Mouse (Mus musculus) lung, embryonic 16.5 days (tissue): ENCODE measurements at regions not wholly inside any gene's neighbourhood (a gene's known extent, or its start where the extent isn't known, plus 50 kb on each side); places are given as distances from the start of the nearest gene placed in this dataset.

Experiments
- ATAC-seq: fragments of 200-750 bp; cut with Nextera tagmentation; 2 replicates; pipeline ENCODE4 v1.8.0; 2017; ENCODE audit warnings: low read depth, mild to moderate bottlenecking, moderate library complexity
- H3K27ac ChIP-seq: fragments of 300-500 bp; sonication (generic); 2 replicates; pipeline ENCODE4 v1.5.1; 2014; ENCODE audit warnings: mild to moderate bottlenecking, control low read depth, low read length
- H3K27me3 ChIP-seq: fragments of 300-500 bp; sonication (generic); 2 replicates; pipeline ENCODE4 v1.6.1; 2014; ENCODE audit warnings: low read depth, low read length, mixed read lengths; ENCODE audit not compliant: control insufficient read depth, insufficient read depth
- H3K36me3 ChIP-seq: fragments of 300-500 bp; sonication (generic); 2 replicates; pipeline ENCODE4 v1.6.1; 2014; ENCODE audit warnings: low read length; ENCODE audit not compliant: control insufficient read depth, insufficient read depth
- H3K4me1 ChIP-seq: fragments of 300-500 bp; sonication (generic); replicated peaks from 2 replicates; pipeline ENCODE4 v1.6.1; 2014; ENCODE audit warnings: low read length, mixed read lengths; ENCODE audit not compliant: control insufficient read depth, insufficient read depth
- H3K4me2 ChIP-seq: fragments of 300-500 bp; sonication (generic); 2 replicates; pipeline ENCODE4 v1.6.1; 2014; ENCODE audit warnings: low read depth, low read length, control low read depth
- H3K4me3 ChIP-seq: fragments of 300-500 bp; sonication (generic); 2 replicates; pipeline ENCODE4 v1.5.1; 2014; ENCODE audit warnings: mild to moderate bottlenecking, low read length, control low read depth
- H3K9ac ChIP-seq: fragments of 300-500 bp; sonication (generic); 2 replicates; pipeline ENCODE4 v1.6.1; 2014; ENCODE audit warnings: low read length, control low read depth
- H3K9me3 ChIP-seq: fragments of 300-500 bp; sonication (generic); 2 replicates; pipeline ENCODE4 v1.6.1; 2016; ENCODE audit warnings: low read length; ENCODE audit not compliant: control insufficient read depth
- WGBS: fragments of 180-500 bp; shearing (Covaris S2); extraction: QIAGEN DNeasy Blood & Tissue Kit; methylation state at CpG from one replicate; pipeline ENCODE4 v1.1.7; 2014; 5-methylcytosine and 5-hydroxymethylcytosine counted together

- H3K36me3 ChIP-seq, result no peaks in the 10 kb centered on the region
- H3K4me2 ChIP-seq, result no peak overlapping the region
- no peak for ATAC-seq
- WGBS, result 77% methylated on average over 2 of the region's 2 CpGs
- H3K27me3 ChIP-seq, result no peaks in the 10 kb centered on the region
- no peak overlapping the region for H3K4me3 ChIP-seq
- peaks cover 40% of the 10 kb centered on the region for H3K4me1 ChIP-seq
- H3K9me3 ChIP-seq, result no peaks in the 10 kb centered on the region
- H3K27ac ChIP-seq, result no peak overlapping the region
- no peak overlapping the region for H3K9ac ChIP-seq
Observed at GRCm38 (mm10) chr14:76816666-76817065, 219.9 kb upstream of the Ccdc122 start.

- Histone ChIP-seq H3K4me2 (no peak overlapping the region), H3K9me3 (peaks cover 3% of the 10 kb centered on the region; the same call in 1 of the 2 replicates), H3K27me3 (no peaks in the 10 kb centered on the region), H3K27ac (no peak overlapping the region), H3K4me1 (peaks cover 15% of the 10 kb centered on the region), H3K4me3 (no peak overlapping the region), H3K9ac (no peak overlapping the region), H3K36me3 (no peaks in the 10 kb centered on the region)
- no peak for ATAC-seq
- 53% methylated on average over 14 of the region's 14 CpGs for WGBS
Observed at GRCm38 (mm10) chr14:76812155-76812875, 224.3 kb upstream of the Ccdc122 start.

- Histone ChIP-seq H3K4me2 (peak overlapping the region; percentile 18), H3K9ac (0 out of 2 replicates have a peak overlapping the region, but pooled peaks have one; percentile 17), H3K36me3 (no peaks in the 10 kb centered on the region), H3K4me3 (no peak overlapping the region), H3K9me3 (peaks cover 8% of the 10 kb centered on the region), H3K27ac (peak overlapping the region; percentile 65), H3K4me1 (peaks cover 13% of the 10 kb centered on the region), H3K27me3 (no peaks in the 10 kb centered on the region)
- ATAC-seq, result peak; percentile 93
- 16% methylated on average over 21 of the region's 21 CpGs for WGBS
Observed at GRCm38 (mm10) chr14:76810697-76811589, 225.6 kb upstream of the Ccdc122 start.

- H3K27ac ChIP-seq, result no peak overlapping the region
- peaks cover 8% of the 10 kb centered on the region for H3K9me3 ChIP-seq
- H3K4me3 ChIP-seq, result no peak overlapping the region
- no peak overlapping the region for H3K9ac ChIP-seq
- no peak for ATAC-seq
- H3K4me2 ChIP-seq, result no peak overlapping the region
- H3K36me3 ChIP-seq, result no peaks in the 10 kb centered on the region
- 92% methylated on average over 3 of the region's 3 CpGs for WGBS
- H3K27me3 ChIP-seq, result no peaks in the 10 kb centered on the region
- peaks cover 18% of the 10 kb centered on the region for H3K4me1 ChIP-seq
Observed at GRCm38 (mm10) chr14:76810041-76810440, 226.5 kb upstream of the Ccdc122 start.

GRCm38 (mm10) chr14:76809411-76809810, 227.2 kb upstream of the Ccdc122 start:
- Histone ChIP-seq H3K9ac (no peak overlapping the region), H3K4me1 (peaks cover 25% of the 10 kb centered on the region), H3K27ac (no peak overlapping the region), H3K27me3 (no peaks in the 10 kb centered on the region), H3K36me3 (no peaks in the 10 kb centered on the region), H3K4me3 (no peak overlapping the region), H3K9me3 (peaks cover 8% of the 10 kb centered on the region), H3K4me2 (no peak overlapping the region)
- ATAC-seq, result no peak
- 94% methylated on average over 7 of the region's 7 CpGs for WGBS

GRCm38 (mm10) chr14:76805151-76805785, 231.3 kb upstream of the Ccdc122 start:
- Histone ChIP-seq H3K9me3 (peaks cover 8% of the 10 kb centered on the region), H3K9ac (no peak overlapping the region), H3K4me3 (no peak overlapping the region), H3K27me3 (no peaks in the 10 kb centered on the region), H3K36me3 (no peaks in the 10 kb centered on the region), H3K4me1 (peaks cover 18% of the 10 kb centered on the region), H3K4me2 (no peak overlapping the region), H3K27ac (peak overlapping the region; percentile 75)
- ATAC-seq, result peak; percentile 30; the same call in 1 of the 2 replicates
- 28% methylated on average over 13 of the region's 13 CpGs for WGBS

- no peak overlapping the region for H3K9ac ChIP-seq
- H3K27me3 ChIP-seq, result no peaks in the 10 kb centered on the region
- ATAC-seq, result peak; percentile 60
- 13% methylated on average over 6 of the region's 6 CpGs for WGBS
- H3K36me3 ChIP-seq, result no peaks in the 10 kb centered on the region
- H3K27ac ChIP-seq, result peak overlapping the region; percentile 75
- H3K4me3 ChIP-seq, result no peak overlapping the region
- peaks cover 21% of the 10 kb centered on the region for H3K4me1 ChIP-seq
- H3K9me3 ChIP-seq, result peaks cover 5% of the 10 kb centered on the region
- H3K4me2 ChIP-seq, result no peak overlapping the region
Observed at GRCm38 (mm10) chr14:76804447-76805150, 232.0 kb upstream of the Ccdc122 start.

GRCm38 (mm10) chr14:76800181-76800580, 236.4 kb upstream of the Ccdc122 start:
- H3K4me3 ChIP-seq, result no peak overlapping the region
- no peak overlapping the region for H3K9ac ChIP-seq
- WGBS, result 67% methylated on average over 4 of the region's 4 CpGs
- H3K27ac ChIP-seq, result no peak overlapping the region
- no peak for ATAC-seq
- no peak overlapping the region for H3K4me2 ChIP-seq
- H3K4me1 ChIP-seq, result peaks cover 20% of the 10 kb centered on the region
- no peaks in the 10 kb centered on the region for H3K9me3 ChIP-seq
- H3K27me3 ChIP-seq, result no peaks in the 10 kb centered on the region
- no peaks in the 10 kb centered on the region for H3K36me3 ChIP-seq
